Mouse (Mus musculus): ENCODE data around the gene Otof.

The Otof gene

GRCm38 (mm10) chr5:30461821-30462220 is at the start of gene Otof:
Otof (minus strand) TSS chr5:30461932.
- no peak for DNase-seq (ENCODE audit: low read depth)

GRCm38 (mm10) chr5:30497299-30497698 is 35.6 kb upstream of the Otof start:
- DNase-seq (ENCODE audit: low read depth): no peak

- no peak for DNase-seq (ENCODE audit: low read depth)
These were observed 35.1 kb upstream of the Otof start for GRCm38 (mm10) chr5:30496821-30497220.

GRCm38 (mm10) chr5:30495288-30495687 is 33.6 kb upstream of the Otof start:
- no peak for DNase-seq (ENCODE audit: low read depth)

GRCm38 (mm10) chr5:30494606-30495005 is 32.9 kb upstream of the Otof start:
- no peak for DNase-seq (ENCODE audit: low read depth)

GRCm38 (mm10) chr5:30493723-30494122 is 32.0 kb upstream of the Otof start:
- no peak for DNase-seq (ENCODE audit: low read depth)

GRCm38 (mm10) chr5:30490845-30491244 is 29.1 kb upstream of the Otof start:
- DNase-seq (ENCODE audit: low read depth): no peak

- DNase-seq (ENCODE audit: low read depth): no peak
These were observed 28.5 kb upstream of the Otof start for GRCm38 (mm10) chr5:30490215-30490614.

- DNase-seq (ENCODE audit: low read depth): no peak
These were observed 23.4 kb upstream of the Otof start for GRCm38 (mm10) chr5:30485136-30485535.

- no peak for DNase-seq (ENCODE audit: low read depth)
These were observed 22.9 kb upstream of the Otof start for GRCm38 (mm10) chr5:30484591-30484990.

- DNase-seq (ENCODE audit: low read depth): no peak
These were observed 21.8 kb upstream of the Otof start for GRCm38 (mm10) chr5:30483533-30483932.

- peak; percentile 66 for DNase-seq (ENCODE audit: low read depth)
These were observed 20.6 kb upstream of the Otof start for GRCm38 (mm10) chr5:30482319-30482718.

GRCm38 (mm10) chr5:30476534-30476933 is 14.8 kb upstream of the Otof start:
- DNase-seq (ENCODE audit: low read depth): peak; percentile 55

GRCm38 (mm10) chr5:30472148-30472547 is 10.4 kb upstream of the Otof start:
- no peak for DNase-seq (ENCODE audit: low read depth)

GRCm38 (mm10) chr5:30470454-30470853 is 8.7 kb upstream of the Otof start:
- DNase-seq (ENCODE audit: low read depth): no peak

- DNase-seq (ENCODE audit: low read depth): no peak
These were observed 4.6 kb upstream of the Otof start for GRCm38 (mm10) chr5:30466315-30466714.

GRCm38 (mm10) chr5:30465861-30466260 is 4.1 kb upstream of the Otof start, which contains the start of gene 1700001C02Rik:
1700001C02Rik (plus strand) TSS chr5:30466047.
- DNase-seq (ENCODE audit: low read depth): no peak

- no peak for DNase-seq (ENCODE audit: low read depth)
These were observed 1.6 kb downstream of the Otof start for GRCm38 (mm10) chr5:30460155-30460554.

- DNase-seq (ENCODE audit: low read depth): no peak
These were observed 5.7 kb downstream of the Otof start for GRCm38 (mm10) chr5:30456056-30456455.

- DNase-seq (ENCODE audit: low read depth): no peak
These were observed 17.3 kb downstream of the Otof start for GRCm38 (mm10) chr5:30444327-30444895.

GRCm38 (mm10) chr5:30442196-30442595 is 19.5 kb downstream of the Otof start:
- peak; percentile 26 for DNase-seq (ENCODE audit: low read depth)

GRCm38 (mm10) chr5:30440308-30440906 is 21.3 kb downstream of the Otof start:
- no peak for DNase-seq (ENCODE audit: low read depth)

- no peak for DNase-seq (ENCODE audit: low read depth)
These were observed 22.8 kb downstream of the Otof start for GRCm38 (mm10) chr5:30438931-30439330.

GRCm38 (mm10) chr5:30427406-30427805 is 34.3 kb downstream of the Otof start:
- DNase-seq (ENCODE audit: low read depth): no peak
